Mouse (Mus musculus) erythroblast, embryonic 14.5 days (primary cell): Measurements from ENCODE around the gene Timm13.

Experiments used
- GATA1 ChIP-seq: IDR thresholded peaks from 2 replicates; pipeline ENCODE4 v1.6.1; 2012; ENCODE audit warnings: low read length, inconsistent platforms, mixed read lengths
- TAL1 ChIP-seq: IDR thresholded peaks from 3 replicates; pipeline ENCODE4 v1.6.1; 2012; ENCODE audit warnings: low read length, inconsistent platforms, mixed read lengths

DNA sequence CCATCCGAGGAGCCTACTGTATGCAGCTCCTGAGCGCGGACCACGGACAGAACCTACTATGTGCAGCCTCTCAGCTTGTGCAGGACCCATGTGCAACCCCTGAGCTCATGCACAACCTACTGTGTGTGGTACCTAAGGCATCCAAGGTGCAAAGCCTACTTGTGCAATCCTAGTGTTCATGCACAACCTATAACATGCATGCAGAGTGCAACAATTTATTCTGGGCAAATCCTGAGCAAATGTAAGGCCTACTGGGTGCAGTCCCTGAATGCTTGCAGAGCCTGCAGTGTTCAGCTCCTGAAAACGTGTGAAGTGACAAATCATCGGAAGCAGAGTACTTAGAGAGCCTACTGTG lies 36.0 kb upstream of the Timm13 start:
- no peak for TF ChIP-seq GATA1
- no peak for TF ChIP-seq TAL1
